Mouse (Mus musculus): ENCODE measurements around the gene Zfp874a.
A peak's percentile ranks its signal among the peaks of the same experiment; 100 is the strongest.

Zfp874a gene

GRCm38 (mm10) chr13:67375050-67375911 is 76.1 kb downstream of the Zfp874a start, which contains the start of the genes Gm28041 and Zfp456:
Gene Gm28041 (minus strand): TSS chr13:67375733.
Gene Zfp456 (minus strand): TSS chr13:67375810.
- DNase-seq: peak; percentile 80
